Mouse (Mus musculus): ENCODE data around the gene Cracr2a.

DNA sequence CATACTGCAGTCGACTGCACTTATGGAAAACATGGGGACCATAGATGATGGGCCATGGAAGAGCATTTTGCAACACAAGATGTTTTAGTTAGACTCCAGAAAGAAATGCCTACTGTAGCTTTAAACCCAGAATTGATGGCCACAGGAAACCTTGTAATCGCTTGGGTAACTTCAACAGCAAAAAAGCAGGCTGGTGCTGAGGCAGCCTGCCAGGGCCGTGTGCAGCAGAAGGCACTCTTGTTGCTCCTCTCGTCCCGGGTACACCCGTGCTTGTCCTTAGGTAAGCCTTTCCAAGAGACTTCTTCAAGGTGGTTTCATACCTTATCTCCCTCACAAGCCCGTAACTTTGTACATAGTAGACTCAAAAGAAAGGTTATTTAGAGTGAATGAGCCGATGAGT, 40.0 kb upstream of the Cracr2a start:
- TF ChIP-seq TAL1 (IDR thresholded peaks at IDR 0.05; ENCODE audit: low read length): no peak
- no peak for TF ChIP-seq GATA1 (IDR thresholded peaks at IDR 0.05; ENCODE audit: low read length)

Measured in erythroblast, embryonic 14.5 days (primary cell).